Mouse (Mus musculus) C2C12 (cell line): ENCODE measurements around the gene Tmem98. TPM values are rescaled to one million over a fixed set of nuclear protein-coding genes. Genes with fewer than 3 reads are reported as not detected.

Experiments
- H3K27me3 ChIP-seq: one replicate; pipeline ENCODE4 v1.6.1; 2011; ENCODE audit not compliant: control insufficient read depth, insufficient read depth, insufficient read length
- H3K36me3 ChIP-seq: one replicate; pipeline ENCODE4 v1.6.1; 2011; ENCODE audit not compliant: control insufficient read depth, insufficient read depth
- H3K4me3 ChIP-seq: one replicate; pipeline ENCODE4 v1.5.1; 2011; ENCODE audit warnings: mild to moderate bottlenecking, control low read depth; ENCODE audit not compliant: poor library complexity, insufficient read depth, severe bottlenecking
- H3K79me2 ChIP-seq: one replicate; pipeline ENCODE4 v1.6.1; 2011; ENCODE audit not compliant: control insufficient read depth, insufficient read depth
- H3K79me3 ChIP-seq: one replicate; pipeline ENCODE4 v1.6.1; 2011; ENCODE audit warnings: low read depth, control low read depth
- H3ac ChIP-seq: one replicate; pipeline ENCODE3; 2011; ENCODE audit warnings: low read depth; ENCODE audit not compliant: control insufficient read depth, insufficient read length
- CEBPB ChIP-seq: IDR thresholded peaks from one replicate; pipeline ENCODE4 v1.6.1; 2011; ENCODE audit warnings: low read depth, mild to moderate bottlenecking, control low read depth, moderate library complexity
- CTCF ChIP-seq: IDR thresholded peaks from one replicate; pipeline ENCODE4 v1.5.1; 2011; ENCODE audit not compliant: control insufficient read depth, insufficient read depth, insufficient read length
- FOSL1 ChIP-seq: IDR thresholded peaks from one replicate; pipeline ENCODE4 v1.8.0; 2011; ENCODE audit warnings: mild to moderate bottlenecking, low read length; ENCODE audit not compliant: poor library complexity, insufficient read depth, severe bottlenecking
- MAX ChIP-seq: IDR thresholded peaks from one replicate; pipeline ENCODE4 v1.6.1; 2011; ENCODE audit warnings: mild to moderate bottlenecking, control low read depth
- MYOD1 ChIP-seq: IDR thresholded peaks from one replicate; pipeline ENCODE4 v1.6.1; 2011; ENCODE audit warnings: low read depth; ENCODE audit not compliant: control insufficient read depth, insufficient read length
- MYOG ChIP-seq: IDR thresholded peaks from one replicate; pipeline ENCODE4 v1.6.1; 2011; ENCODE audit not compliant: control insufficient read depth, insufficient read length; ENCODE audit errors: extremely low read depth
- USF1 ChIP-seq: IDR thresholded peaks from one replicate; pipeline ENCODE4 v1.6.1; 2011; ENCODE audit warnings: low read depth, mild to moderate bottlenecking, control low read depth, moderate library complexity
- polyA plus RNA-seq: library from polyadenylated mRNA; unstranded; fragments of >200 nt; fragmentation: generic; extraction: Trizol; gene quantifications from one replicate; pipeline ENCODE4 v1.2.1, GENCODE M21; 2012; ENCODE audit warnings: missing spikeins

The Tmem98 gene
- polyA plus RNA-seq, 1 experiment: 93.3 TPM

- H3K27me3 ChIP-seq: peaks cover 28% of the 10 kb centered on the region
- no peak overlapping the region for H3ac ChIP-seq
- no peaks in the 10 kb centered on the region for H3K79me2 ChIP-seq
- H3K36me3 ChIP-seq: no peaks in the 10 kb centered on the region
- no peak for TF ChIP-seq MAX
- no peak for TF ChIP-seq USF1
- no peak for TF ChIP-seq MYOD1
- no peak for TF ChIP-seq MYOG
- no peak for TF ChIP-seq CEBPB
- no peak for TF ChIP-seq CTCF
- no peak for TF ChIP-seq FOSL1
- no peaks in the 10 kb centered on the region for H3K79me3 ChIP-seq
- no peak overlapping the region for H3K4me3 ChIP-seq
Measured at GRCm38 (mm10) chr11:80854908-80855307, 44.9 kb downstream of the Tmem98 start.

DNA sequence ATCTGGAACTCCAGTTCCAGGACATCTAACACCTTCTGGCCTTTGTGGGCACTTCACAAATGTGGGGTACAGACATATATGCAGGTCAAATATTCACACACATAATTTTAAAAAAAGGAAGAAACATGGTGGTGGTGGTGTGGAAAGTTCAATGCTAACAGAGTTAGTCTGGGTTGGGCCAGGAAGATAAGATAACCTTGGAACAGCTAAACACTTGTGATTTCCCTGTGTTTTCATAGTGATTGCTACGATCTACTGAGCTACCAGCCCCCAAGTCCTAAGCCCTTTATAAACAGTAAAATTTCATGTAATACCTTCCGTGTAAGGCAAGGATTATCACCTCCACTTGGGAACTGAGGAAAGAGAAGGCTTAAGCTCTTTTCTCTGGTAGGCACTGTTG, 46.9 kb downstream of the Tmem98 start:
- Histone ChIP-seq H3K27me3 (peaks cover 23% of the 10 kb centered on the region), H3K79me2 (no peaks in the 10 kb centered on the region), H3K36me3 (no peaks in the 10 kb centered on the region), H3ac (no peak overlapping the region), H3K79me3 (no peaks in the 10 kb centered on the region), H3K4me3 (no peak overlapping the region)
- TF ChIP-seq FOSL1 (no peak), USF1 (no peak)

DNA sequence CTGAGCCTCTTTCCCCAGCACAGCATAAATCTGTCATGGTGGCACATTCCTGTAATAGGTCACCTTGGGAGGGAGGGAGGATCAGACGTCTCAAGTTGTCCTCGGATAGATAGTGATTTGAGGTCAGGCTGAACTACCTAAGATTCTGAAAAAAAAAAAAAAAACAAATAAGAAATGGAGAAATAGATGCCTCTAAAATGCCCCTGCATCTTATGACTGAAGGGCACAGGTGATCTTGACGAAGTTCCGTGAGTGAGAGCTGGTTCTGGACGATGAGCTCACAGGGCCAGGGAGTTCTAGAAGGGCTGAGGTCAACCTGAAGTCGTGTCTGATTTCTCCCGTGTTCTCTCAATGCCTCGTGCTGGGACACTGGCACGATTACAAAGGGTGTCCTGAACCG, 48.1 kb downstream of the Tmem98 start, which contains the start of gene Spaca3:
Gene Spaca3 (plus strand): TSS at position 301 of the 400 bp plus-strand sequence.
- H3K4me3 ChIP-seq: no peak within 1 kb of the TSS
- no peaks in the 10 kb centered on the region for H3K79me3 ChIP-seq
- H3K36me3 ChIP-seq: no peaks in the 10 kb centered on the region
- H3K27me3 ChIP-seq: peaks cover 29% of the 10 kb centered on the region
- no peak for TF ChIP-seq CTCF
- no peak within 1 kb of the TSS for H3ac ChIP-seq
- H3K79me2 ChIP-seq: no peaks in the 10 kb centered on the region

DNA sequence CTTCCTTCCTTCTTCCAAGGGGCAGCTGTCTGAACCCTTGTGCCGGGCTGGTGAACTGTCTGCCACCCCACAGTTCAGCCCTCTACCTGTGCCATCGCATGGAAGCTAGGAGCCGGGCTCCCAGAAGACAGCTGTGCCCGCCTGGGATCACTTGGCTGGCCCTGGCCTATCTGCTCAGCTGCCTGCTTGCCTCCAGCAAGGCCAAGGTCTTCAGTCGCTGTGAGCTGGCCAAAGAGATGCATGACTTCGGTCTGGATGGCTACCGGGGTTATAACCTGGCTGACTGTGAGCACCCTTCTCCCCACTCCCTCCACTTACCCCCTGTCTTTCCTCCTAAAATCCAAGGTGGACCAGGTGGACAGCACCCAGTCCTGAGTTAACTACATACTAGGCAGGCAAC, 53.0 kb downstream of the Tmem98 start:
- no peak overlapping the region for H3ac ChIP-seq
- no peaks in the 10 kb centered on the region for H3K36me3 ChIP-seq
- peaks cover 25% of the 10 kb centered on the region for H3K27me3 ChIP-seq
- H3K79me2 ChIP-seq: no peaks in the 10 kb centered on the region
- no peaks in the 10 kb centered on the region for H3K79me3 ChIP-seq
- no peak overlapping the region for H3K4me3 ChIP-seq
- TF ChIP-seq FOSL1 (no peak), MAX (no peak), MYOG (no peak), CTCF (no peak), MYOD1 (no peak), USF1 (no peak), CEBPB (no peak)

DNA sequence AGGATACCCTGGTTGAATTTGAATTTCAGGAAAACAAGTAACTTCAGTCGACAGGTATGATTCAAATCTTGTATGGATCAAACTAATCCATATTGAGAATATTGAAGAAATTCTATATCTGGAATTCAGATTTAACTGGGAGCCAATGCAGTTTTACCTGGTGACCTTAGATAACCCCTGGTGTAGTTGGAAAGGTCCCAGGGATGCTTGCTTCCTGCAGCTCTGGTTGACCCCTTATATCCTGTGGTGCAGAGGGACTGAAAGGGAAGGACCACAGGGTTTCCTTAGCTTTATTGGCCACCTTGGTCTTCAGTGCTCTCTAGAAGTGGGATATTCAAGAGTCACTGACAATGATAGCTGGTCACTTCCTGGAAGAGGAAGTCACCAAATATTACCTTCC, 58.1 kb downstream of the Tmem98 start:
- peaks cover 24% of the 10 kb centered on the region for H3K27me3 ChIP-seq
- H3K79me3 ChIP-seq: no peaks in the 10 kb centered on the region
- TF ChIP-seq MYOD1 (no peak), CEBPB (no peak), MYOG (no peak), FOSL1 (no peak), USF1 (no peak)
- H3K36me3 ChIP-seq: no peaks in the 10 kb centered on the region
- no peak overlapping the region for H3ac ChIP-seq
- H3K4me3 ChIP-seq: no peak overlapping the region
- no peaks in the 10 kb centered on the region for H3K79me2 ChIP-seq

Other genes starting within 250 kb of the Tmem98 start
- 10.8 TPM for gene Myo1d, start 30.1 kb upstream of the Tmem98 start, polyA plus RNA-seq
- gene Spaca3, start 48.2 kb downstream of the Tmem98 start, polyA plus RNA-seq: not detected